8 mouse cellular contexts compared by ENCODE assay signal in genomic region chr5:69704261-69705167, GRCm38 (mm10).
A peak's percentile ranks its signal among the peaks of the same experiment; 100 is the strongest.
DNase-seq lines count a peak whose midpoint lies in the region; ATAC-seq lines count a peak whose summit lies in the region.

No protein-coding gene starts in this region.

- no peak for ATAC-seq in inflammation-experienced regulatory T-cells, adult 6 months

- peak; percentile 4 for DNase-seq in adrenal gland, adult 8-10 months
- no peak for DNase-seq in adrenal gland, postnatal 4 days (ENCODE audit: low spot score in 2 of 2)
- DNase-seq in ovary, postnatal 14 days (ENCODE audit: low spot score), result peak; percentile 2
- no peak for DNase-seq in ovary, adult 18-20 months (ENCODE audit: low spot score)
- peak; percentile 2 to 6 for DNase-seq in kidney, postnatal 4 days
- DNase-seq in retina, postnatal 1 day, result peak; percentile 67
- DNase-seq in lung, postnatal 4 days, result no peak

Comparison
In these comparisons a context has a peak if more than half of its experiments do, and no peak if none do; other contexts are left out.
1. DNase-seq: peak in adrenal gland, adult 8-10 months (single experiment), ovary, postnatal 14 days (single experiment), kidney, postnatal 4 days (2 of 2) and retina, postnatal 1 day (single experiment); none in adrenal gland, postnatal 4 days (0 of 2), ovary, adult 18-20 months (single experiment) and lung, postnatal 4 days (0 of 2).